Comparison of ENCODE assay signal across 2 mouse cellular contexts in the genomic region with DNA sequence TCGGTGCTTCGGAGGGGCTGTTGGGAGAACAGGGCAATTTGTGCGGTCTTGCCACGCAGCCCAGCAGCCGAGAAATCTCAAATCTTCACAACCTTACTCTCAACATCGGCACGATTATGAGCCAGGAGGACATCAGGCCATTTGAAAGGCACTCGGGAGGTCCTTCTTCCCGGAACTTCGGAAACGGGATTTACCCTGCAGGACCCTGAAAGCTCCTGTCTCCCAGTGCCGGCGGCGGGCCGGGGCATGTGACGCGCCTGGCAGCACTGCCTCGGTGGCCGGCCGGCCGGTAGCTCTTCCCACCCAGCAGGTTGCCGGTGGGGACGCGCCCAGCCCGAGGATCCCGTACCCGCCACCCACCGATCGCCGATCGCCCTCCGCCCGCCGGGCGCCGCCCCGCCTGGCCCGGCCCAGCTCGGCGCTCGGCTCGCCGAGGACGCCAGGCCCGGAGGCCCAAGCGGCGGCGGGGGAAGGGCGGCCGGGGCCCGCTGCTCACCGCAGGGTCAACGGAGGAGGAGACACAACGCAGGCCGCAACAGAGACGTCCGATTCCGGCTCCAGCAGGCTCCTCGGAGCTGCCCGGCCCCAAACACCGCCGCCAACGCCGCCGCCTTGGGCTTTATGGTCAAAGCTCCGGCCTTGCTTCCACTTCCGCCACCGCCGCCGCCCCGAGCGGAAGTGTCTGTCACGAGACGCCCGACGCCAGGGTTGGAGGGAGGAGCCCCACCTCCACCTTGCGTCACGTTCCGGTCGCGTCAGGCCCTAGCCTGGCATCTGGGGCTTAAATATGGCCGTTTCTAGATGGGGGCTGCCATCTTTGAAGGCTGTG.
TF ChIP-seq lines count a peak whose summit lies in the region.

TSS of gene Rab7 (minus strand) at position 694 of the 829 bp plus-strand sequence.

TF ChIP-seq in C2C12, 6 proteins besides CTCF, POLR2A, EP300 and RAD21 (continued from another document):
- no peak for TF ChIP-seq FOSL1 (IDR thresholded peaks at IDR 0.05; ENCODE audit: insufficient read depth, low read length, poor library complexity, severe bottlenecking)

TF ChIP-seq in myocyte, 11 proteins besides CTCF, POLR2A, EP300 and RAD21 (continued from another document):
- TF ChIP-seq MAX (IDR thresholded peaks at IDR 0.05; ENCODE audit: low read depth): no peak
